Mouse (Mus musculus) limb, embryonic 14.5 days (tissue): ENCODE measurements around the gene Mad2l1. TPM values are rescaled to one million over a fixed set of nuclear protein-coding genes. Genes with fewer than 3 reads are reported as not detected.

Source experiments
- ATAC-seq: fragments of 200-750 bp; cut with Nextera tagmentation; 2 replicates; pipeline ENCODE4 v1.8.0; 2017; ENCODE audit warnings: low read depth, moderate number of reproducible peaks, moderate TSS enrichment; ENCODE audit not compliant: low FRiP score
- DNase-seq: peaks from one replicate; pipeline ENCODE4 v3.0.0-alpha.2; 2015; ENCODE audit warnings: low spot score
- H3K27ac ChIP-seq: fragments of 300-500 bp; sonication (generic); replicated peaks from 2 replicates; pipeline ENCODE4 v1.5.1; 2014; ENCODE audit warnings: low read depth, mild to moderate bottlenecking, low read length, moderate library complexity, mixed read lengths
- H3K27me3 ChIP-seq: fragments of 300-500 bp; sonication (generic); 2 replicates; pipeline ENCODE4 v1.6.1; 2014; ENCODE audit warnings: low read length, mixed read lengths; ENCODE audit not compliant: control insufficient read depth, insufficient read depth
- H3K36me3 ChIP-seq: fragments of 300-500 bp; sonication (generic); 2 replicates; pipeline ENCODE4 v1.6.1; 2014; ENCODE audit warnings: mild to moderate bottlenecking, low read length, moderate library complexity, mixed read lengths; ENCODE audit not compliant: control insufficient read depth, insufficient read depth
- H3K4me1 ChIP-seq: fragments of 300-500 bp; sonication (generic); 2 replicates; pipeline ENCODE4 v1.6.1; 2014; ENCODE audit warnings: antibody characterized with exemption, low read length, mixed read lengths; ENCODE audit not compliant: control insufficient read depth, insufficient read depth
- H3K4me2 ChIP-seq: fragments of 300-500 bp; sonication (generic); replicated peaks from 2 replicates; pipeline ENCODE4 v1.6.1; 2014; ENCODE audit warnings: low read depth, mild to moderate bottlenecking, low read length, moderate library complexity; ENCODE audit not compliant: severe bottlenecking
- H3K4me3 ChIP-seq: fragments of 300-500 bp; sonication (generic); replicated peaks from 2 replicates; pipeline ENCODE4 v1.5.1; 2014; ENCODE audit warnings: low read length
- H3K9ac ChIP-seq: fragments of 300-500 bp; sonication (generic); 2 replicates; pipeline ENCODE4 v1.6.1; 2014; ENCODE audit warnings: mild to moderate bottlenecking, low read depth, low read length, moderate library complexity; ENCODE audit not compliant: severe bottlenecking
- H3K9me3 ChIP-seq: fragments of 300-500 bp; sonication (generic); 2 replicates; pipeline ENCODE4 v1.6.1; 2016; ENCODE audit warnings: low read length; ENCODE audit not compliant: control insufficient read depth
- POLR2A ChIP-seq: fragments of 200-500 bp; IDR thresholded peaks from 2 replicates; pipeline ENCODE4 v1.8.0; 2012; ENCODE audit warnings: inconsistent platforms, mild to moderate bottlenecking, moderate library complexity, borderline replicate concordance; ENCODE audit not compliant: insufficient read depth, insufficient read length; ENCODE audit errors: extremely low read depth
- WGBS: fragments of 180-500 bp; shearing (Covaris S2); extraction: QIAGEN DNeasy Blood & Tissue Kit; methylation state at CpG from one replicate; pipeline ENCODE4 v1.1.7; 2014; 5-methylcytosine and 5-hydroxymethylcytosine counted together
- polyA plus RNA-seq, 2 experiments: library from polyadenylated mRNA; depleted of rRNA in 1 of 2; stranded (reverse) in 1 of 2; unstranded in 1 of 2; fragments of >200 nt; fragmentation: Nextera tagmentation in 1 of 2; extraction: Ambion mirVana in 1 of 2; gene quantifications; 2 replicates each; pipeline versions ENCODE4 v1.2.1 to v1.2.3; 2012 to 2014

Mad2l1 gene
- polyA plus RNA-seq, 2 experiments = 65.6 to 72.3 TPM

DNA sequence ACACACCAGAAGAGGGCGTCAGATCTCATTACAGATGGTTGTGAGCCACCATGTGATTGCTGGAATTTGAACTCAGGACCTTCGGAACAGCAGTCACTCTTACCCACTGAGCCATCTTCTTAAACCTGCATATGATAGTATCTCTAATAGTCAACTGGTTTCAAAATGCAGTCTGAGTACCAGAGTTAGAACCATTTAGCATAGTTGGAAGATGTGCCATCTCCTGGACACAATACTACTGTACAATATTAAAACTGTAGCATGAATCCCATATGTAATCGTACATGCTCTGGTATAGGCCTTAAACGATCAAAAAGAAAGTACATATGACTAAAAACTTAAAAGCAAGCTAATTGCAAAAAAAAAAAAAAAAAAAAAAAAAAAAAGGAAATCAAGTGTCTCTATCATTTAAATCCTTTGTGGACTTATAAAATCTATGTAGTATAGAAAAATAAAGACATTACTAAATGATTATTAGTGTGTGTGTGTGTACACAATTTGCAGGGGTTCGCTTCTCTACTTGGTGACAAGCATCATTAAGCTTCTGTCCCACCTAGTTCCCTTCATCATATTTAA is 736 bp upstream of the Mad2l1 start:
- no peak for DNase-seq
- peaks cover 6% of the 10 kb centered on the region for H3K36me3 ChIP-seq
- no peak; the same call in 1 of the 2 replicates for ATAC-seq
- H3K9ac ChIP-seq = peak overlapping the region; percentile 59
- H3K9me3 ChIP-seq = no peaks in the 10 kb centered on the region
- no peak for TF ChIP-seq POLR2A
- WGBS = 74% methylated on average over 5 of the region's 5 CpGs
- H3K27me3 ChIP-seq = no peaks in the 10 kb centered on the region
- peak overlapping the region; percentile 72 for H3K4me2 ChIP-seq
- H3K27ac ChIP-seq = peak overlapping the region; percentile 76
- H3K4me1 ChIP-seq = peaks cover 13% of the 10 kb centered on the region
- H3K4me3 ChIP-seq = peak overlapping the region; percentile 74

DNA sequence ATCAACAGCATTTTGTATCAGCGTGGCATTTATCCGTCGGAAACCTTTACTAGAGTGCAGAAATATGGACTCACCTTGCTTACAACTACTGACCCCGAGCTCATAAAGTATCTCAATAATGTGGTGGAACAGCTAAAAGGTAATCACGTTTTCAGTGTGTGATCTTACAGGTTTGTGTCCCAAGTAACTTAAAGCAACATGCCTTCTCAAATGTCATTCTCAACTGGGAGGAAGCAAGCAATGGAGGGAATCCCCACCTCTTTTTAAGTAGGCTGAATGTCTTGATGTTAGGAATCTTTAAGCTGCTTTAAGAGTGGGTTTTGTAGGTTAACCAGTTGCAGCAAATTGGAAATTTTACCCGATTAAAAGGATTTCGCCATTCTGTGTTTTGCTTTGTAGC is 776 bp downstream of the Mad2l1 start:
- H3K9ac ChIP-seq = peak overlapping the region; percentile 73
- peaks cover 13% of the 10 kb centered on the region for H3K4me1 ChIP-seq
- no peak for TF ChIP-seq POLR2A
- no peaks in the 10 kb centered on the region for H3K27me3 ChIP-seq
- WGBS = 12% methylated on average over 7 of the region's 7 CpGs
- no peaks in the 10 kb centered on the region for H3K9me3 ChIP-seq
- DNase-seq = no peak
- H3K4me3 ChIP-seq = peak overlapping the region; percentile 74
- no peak for ATAC-seq
- H3K27ac ChIP-seq = peak overlapping the region; percentile 77; the same call in 1 of the 2 replicates
- peaks cover 16% of the 10 kb centered on the region for H3K36me3 ChIP-seq
- peak overlapping the region; percentile 72 for H3K4me2 ChIP-seq

DNA sequence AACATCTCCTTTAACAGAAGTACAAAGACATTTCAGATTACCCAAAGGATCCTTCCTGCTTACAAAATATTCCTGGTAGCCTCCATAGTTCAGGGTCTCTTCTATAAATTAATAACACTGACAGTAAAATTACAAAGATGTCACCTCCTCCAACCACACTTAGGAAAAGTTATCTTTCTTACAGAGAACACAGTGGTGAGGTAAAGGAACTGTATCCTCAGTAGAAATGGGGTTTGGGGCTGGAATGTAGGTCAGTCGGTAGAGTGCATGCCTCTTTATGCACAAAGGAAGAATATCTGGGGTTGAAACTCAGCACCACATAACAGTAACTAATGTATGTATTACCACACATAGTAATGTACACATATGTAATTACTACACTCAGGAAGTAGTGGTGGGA is 24.8 kb downstream of the Mad2l1 start, which contains the start of gene Vmn1r32:
TSS of gene Vmn1r32 (minus strand) at position 101 of the 400 bp plus-strand sequence.
- Histone ChIP-seq H3K27ac (no peak within 1 kb of the TSS), H3K9me3 (no peaks in the 10 kb centered on the region), H3K27me3 (no peaks in the 10 kb centered on the region), H3K36me3 (no peaks in the 10 kb centered on the region), H3K4me1 (no peaks in the 10 kb centered on the region), H3K9ac (no peak within 1 kb of the TSS), H3K4me3 (no peak within 1 kb of the TSS), H3K4me2 (no peak within 1 kb of the TSS)
- no peak for TF ChIP-seq POLR2A
- 81% methylated on average over 1 of the region's 1 CpGs for WGBS
- DNase-seq = no peak
- ATAC-seq = no peak

DNA sequence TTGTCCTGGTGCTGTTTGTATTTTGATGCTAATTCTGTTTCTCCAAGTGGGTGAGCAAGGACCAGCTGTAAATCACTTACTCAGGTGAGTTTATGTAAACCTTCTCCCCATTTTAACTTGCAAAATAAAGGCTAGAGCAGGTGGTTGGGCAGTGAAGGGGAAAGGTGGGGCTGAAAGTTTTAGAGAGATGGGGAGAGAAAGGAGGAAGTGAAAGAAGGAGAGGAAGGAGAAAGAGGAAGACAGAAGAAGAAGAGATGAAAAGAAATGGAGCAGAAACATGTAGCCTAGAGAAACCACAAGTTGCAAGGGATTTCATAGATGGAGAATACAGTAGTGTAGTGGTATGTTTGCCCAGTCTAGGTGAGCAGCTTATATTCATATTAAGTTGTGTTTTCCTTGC is 60.6 kb downstream of the Mad2l1 start:
- H3K9me3 ChIP-seq = no peaks in the 10 kb centered on the region
- DNase-seq = no peak
- H3K9ac ChIP-seq = no peak overlapping the region
- no peak overlapping the region for H3K27ac ChIP-seq
- no peaks in the 10 kb centered on the region for H3K36me3 ChIP-seq
- H3K27me3 ChIP-seq = no peaks in the 10 kb centered on the region
- no peak for ATAC-seq
- H3K4me3 ChIP-seq = no peak overlapping the region
- TF ChIP-seq POLR2A = no peak
- no peaks in the 10 kb centered on the region for H3K4me1 ChIP-seq
- no peak overlapping the region for H3K4me2 ChIP-seq

Other genes with a start within 250 kb of the Mad2l1 start
- 0.03 TPM in 1 of 2 replicates, not detected in the other for gene Vmn1r32, start 24.7 kb downstream of the Mad2l1 start, polyA plus RNA-seq (2012; rRNA removed)
- 0.07 TPM in 2 replicates for gene Vmn1r32, start 24.7 kb downstream of the Mad2l1 start, polyA plus RNA-seq (2014; fragmentation: Nextera tagmentation; extraction: Ambion mirVana)
- not detected in 2 replicates for gene Vmn1r33, start 82.9 kb downstream of the Mad2l1 start, polyA plus RNA-seq (2012; rRNA removed)
- not detected in 2 replicates for gene Vmn1r33, start 82.9 kb downstream of the Mad2l1 start, polyA plus RNA-seq (2014; fragmentation: Nextera tagmentation; extraction: Ambion mirVana)
- not detected in 2 replicates for gene Vmn1r34, start 108.5 kb downstream of the Mad2l1 start, polyA plus RNA-seq (2012; rRNA removed)
- gene Vmn1r34, start 108.5 kb downstream of the Mad2l1 start, polyA plus RNA-seq (2014; fragmentation: Nextera tagmentation; extraction: Ambion mirVana) = not detected in 2 replicates
- not detected in 2 replicates for gene Vmn1r35, start 150.5 kb downstream of the Mad2l1 start, polyA plus RNA-seq (2012; rRNA removed)
- gene Vmn1r35, start 150.5 kb downstream of the Mad2l1 start, polyA plus RNA-seq (2014; fragmentation: Nextera tagmentation; extraction: Ambion mirVana) = not detected in 2 replicates
- not detected in 2 replicates for gene Vmn1r36, start 183.8 kb downstream of the Mad2l1 start, polyA plus RNA-seq (2012; rRNA removed)
- gene Vmn1r36, start 183.8 kb downstream of the Mad2l1 start, polyA plus RNA-seq (2014; fragmentation: Nextera tagmentation; extraction: Ambion mirVana) = not detected in 2 replicates
- gene Vmn1r37, start 194.0 kb downstream of the Mad2l1 start, polyA plus RNA-seq (2012; rRNA removed) = not detected in 2 replicates
- gene Vmn1r37, start 194.0 kb downstream of the Mad2l1 start, polyA plus RNA-seq (2014; fragmentation: Nextera tagmentation; extraction: Ambion mirVana) = not detected in 2 replicates
- gene Vmn1r38, start 247.2 kb downstream of the Mad2l1 start, polyA plus RNA-seq (2012; rRNA removed) = not detected in 2 replicates
- gene Vmn1r38, start 247.2 kb downstream of the Mad2l1 start, polyA plus RNA-seq (2014; fragmentation: Nextera tagmentation; extraction: Ambion mirVana) = not detected in 2 replicates